Mouse (Mus musculus): ENCODE measurements around the gene Gpr65. TPM values are rescaled to one million over a fixed set of nuclear protein-coding genes. Genes with fewer than 3 reads are reported as not detected.

Gene Gpr65
- polyA plus RNA-seq, 1 experiment: 1.3 TPM

GRCm38 (mm10) chr12:98265697-98266096, 2.7 kb upstream of the Gpr65 start:
- Histone ChIP-seq H3K4me1 (ENCODE audit: control insufficient read depth, insufficient read depth, low read length) (no peaks in the 10 kb centered on the region), H3K27ac (ENCODE audit: insufficient read depth, low read depth, low read length) (no peak overlapping the region), H3K27me3 (replicated peaks; ENCODE audit: control insufficient read depth, insufficient read depth, low read length) (no peaks in the 10 kb centered on the region), H3K4me3 (ENCODE audit: insufficient read depth, low read depth, low read length) (no peak overlapping the region), H3K36me3 (ENCODE audit: control insufficient read depth, insufficient read depth, low read length) (no peaks in the 10 kb centered on the region)
- WGBS: 75% methylated on average over 9 of the region's 9 CpGs
- no peak for DNase-seq
- TF ChIP-seq CTCF (conservative IDR thresholded peaks at IDR 0.05; ENCODE audit: insufficient read depth, insufficient read length, low read depth, low read length): no peak
- no peak for TF ChIP-seq POLR2A (IDR thresholded peaks at IDR 0.05; ENCODE audit: low read depth, low read length)

GRCm38 (mm10) chr12:98269791-98270745, 1.6 kb downstream of the Gpr65 start:
- TF ChIP-seq CTCF (conservative IDR thresholded peaks at IDR 0.05; ENCODE audit: insufficient read depth, insufficient read length, low read depth, low read length) (no peak), POLR2A (IDR thresholded peaks at IDR 0.05; ENCODE audit: low read depth, low read length) (no peak)
- no peak overlapping the region for H3K4me3 ChIP-seq (ENCODE audit: insufficient read depth, low read depth, low read length)
- H3K27me3 ChIP-seq (replicated peaks; ENCODE audit: control insufficient read depth, insufficient read depth, low read length): no peaks in the 10 kb centered on the region
- H3K36me3 ChIP-seq (ENCODE audit: control insufficient read depth, insufficient read depth, low read length): no peaks in the 10 kb centered on the region
- H3K4me1 ChIP-seq (ENCODE audit: control insufficient read depth, insufficient read depth, low read length): no peaks in the 10 kb centered on the region
- H3K27ac ChIP-seq (ENCODE audit: insufficient read depth, low read depth, low read length): no peak overlapping the region
- DNase-seq: no peak
- WGBS: 39% methylated on average over 17 of the region's 17 CpGs

GRCm38 (mm10) chr12:98270810-98271566, 2.6 kb downstream of the Gpr65 start:
- H3K27ac ChIP-seq (ENCODE audit: insufficient read depth, low read depth, low read length): no peak overlapping the region
- no peak for DNase-seq
- no peaks in the 10 kb centered on the region for H3K4me1 ChIP-seq (ENCODE audit: control insufficient read depth, insufficient read depth, low read length)
- no peaks in the 10 kb centered on the region for H3K27me3 ChIP-seq (replicated peaks; ENCODE audit: control insufficient read depth, insufficient read depth, low read length)
- 40% methylated on average over 12 of the region's 12 CpGs for WGBS
- H3K36me3 ChIP-seq (ENCODE audit: control insufficient read depth, insufficient read depth, low read length): no peaks in the 10 kb centered on the region
- TF ChIP-seq POLR2A (IDR thresholded peaks at IDR 0.05; ENCODE audit: low read depth, low read length) (no peak), CTCF (conservative IDR thresholded peaks at IDR 0.05; ENCODE audit: insufficient read depth, insufficient read length, low read depth, low read length) (no peak)
- no peak overlapping the region for H3K4me3 ChIP-seq (ENCODE audit: insufficient read depth, low read depth, low read length)

GRCm38 (mm10) chr12:98272433-98272832, 4.0 kb downstream of the Gpr65 start:
- Histone ChIP-seq H3K4me1 (ENCODE audit: control insufficient read depth, insufficient read depth, low read length) (no peaks in the 10 kb centered on the region), H3K36me3 (ENCODE audit: control insufficient read depth, insufficient read depth, low read length) (no peaks in the 10 kb centered on the region), H3K27ac (ENCODE audit: insufficient read depth, low read depth, low read length) (no peak overlapping the region), H3K27me3 (replicated peaks; ENCODE audit: control insufficient read depth, insufficient read depth, low read length) (no peaks in the 10 kb centered on the region), H3K4me3 (ENCODE audit: insufficient read depth, low read depth, low read length) (no peak overlapping the region)
- WGBS: 40% methylated on average over 7 of the region's 7 CpGs
- DNase-seq: no peak
- no peak for TF ChIP-seq POLR2A (IDR thresholded peaks at IDR 0.05; ENCODE audit: low read depth, low read length)
- TF ChIP-seq CTCF (conservative IDR thresholded peaks at IDR 0.05; ENCODE audit: insufficient read depth, insufficient read length, low read depth, low read length): no peak

- 29% methylated on average over 5 of the region's 5 CpGs for WGBS
- TF ChIP-seq POLR2A (IDR thresholded peaks at IDR 0.05; ENCODE audit: low read depth, low read length) (no peak), CTCF (conservative IDR thresholded peaks at IDR 0.05; ENCODE audit: insufficient read depth, insufficient read length, low read depth, low read length) (peak; percentile 69)
- DNase-seq: peak; percentile 55
- H3K4me3 ChIP-seq (ENCODE audit: insufficient read depth, low read depth, low read length): no peak overlapping the region
- H3K27me3 ChIP-seq (replicated peaks; ENCODE audit: control insufficient read depth, insufficient read depth, low read length): no peaks in the 10 kb centered on the region
- H3K27ac ChIP-seq (ENCODE audit: insufficient read depth, low read depth, low read length): no peak overlapping the region
- H3K36me3 ChIP-seq (ENCODE audit: control insufficient read depth, insufficient read depth, low read length): no peaks in the 10 kb centered on the region
- H3K4me1 ChIP-seq (ENCODE audit: control insufficient read depth, insufficient read depth, low read length): no peaks in the 10 kb centered on the region
Observed at GRCm38 (mm10) chr12:98280530-98280929, 12.1 kb downstream of the Gpr65 start.

- H3K4me3 ChIP-seq (ENCODE audit: insufficient read depth, low read depth, low read length): no peak overlapping the region
- no peaks in the 10 kb centered on the region for H3K27me3 ChIP-seq (replicated peaks; ENCODE audit: control insufficient read depth, insufficient read depth, low read length)
- H3K36me3 ChIP-seq (ENCODE audit: control insufficient read depth, insufficient read depth, low read length): no peaks in the 10 kb centered on the region
- H3K4me1 ChIP-seq (ENCODE audit: control insufficient read depth, insufficient read depth, low read length): no peaks in the 10 kb centered on the region
- 75% methylated on average over 8 of the region's 8 CpGs for WGBS
- TF ChIP-seq CTCF (conservative IDR thresholded peaks at IDR 0.05; ENCODE audit: insufficient read depth, insufficient read length, low read depth, low read length): no peak
- TF ChIP-seq POLR2A (IDR thresholded peaks at IDR 0.05; ENCODE audit: low read depth, low read length): no peak
- H3K27ac ChIP-seq (ENCODE audit: insufficient read depth, low read depth, low read length): no peak overlapping the region
- no peak for DNase-seq
Observed at GRCm38 (mm10) chr12:98280996-98281395, 12.6 kb downstream of the Gpr65 start.
